Mouse (Mus musculus) kidney, embryonic 14.5 days (tissue): Measurements from ENCODE around the gene Vwa3b. TPM values are rescaled to one million over a fixed set of nuclear protein-coding genes. Genes with fewer than 3 reads are reported as not detected.
A peak's percentile ranks its signal among the peaks of the same experiment; 100 is the strongest.

Experiments used
- ATAC-seq: fragments of 200-750 bp; cut with Nextera tagmentation; 2 replicates; pipeline ENCODE4 v1.8.0; 2017; ENCODE audit warnings: moderate number of reproducible peaks, mild to moderate bottlenecking, moderate TSS enrichment, moderate library complexity; ENCODE audit not compliant: low FRiP score, low TSS enrichment
- H3K27ac ChIP-seq: fragments of 300-500 bp; sonication (generic); 2 replicates; pipeline ENCODE4 v1.5.1; 2014; ENCODE audit warnings: low read depth, mild to moderate bottlenecking, low read length, moderate library complexity, mixed read lengths
- H3K27me3 ChIP-seq: fragments of 300-500 bp; sonication (generic); 2 replicates; pipeline ENCODE4 v1.6.1; 2014; ENCODE audit warnings: mild to moderate bottlenecking, low read length; ENCODE audit not compliant: control insufficient read depth, insufficient read depth
- H3K36me3 ChIP-seq: fragments of 300-500 bp; sonication (generic); 2 replicates; pipeline ENCODE4 v1.6.1; 2014; ENCODE audit warnings: low read length, mixed read lengths; ENCODE audit not compliant: control insufficient read depth, insufficient read depth
- H3K4me1 ChIP-seq: fragments of 300-500 bp; sonication (generic); 2 replicates; pipeline ENCODE4 v1.6.1; 2014; ENCODE audit warnings: low read length, mixed read lengths; ENCODE audit not compliant: control insufficient read depth, insufficient read depth
- H3K4me2 ChIP-seq: fragments of 300-500 bp; sonication (generic); replicated peaks from 2 replicates; pipeline ENCODE4 v1.6.1; 2014; ENCODE audit warnings: low read depth, mild to moderate bottlenecking, low read length
- H3K4me3 ChIP-seq: fragments of 300-500 bp; sonication (generic); 2 replicates; pipeline ENCODE4 v1.5.1; 2014; ENCODE audit warnings: mild to moderate bottlenecking, low read length
- H3K9ac ChIP-seq: fragments of 300-500 bp; sonication (generic); 2 replicates; pipeline ENCODE4 v1.6.1; 2014; ENCODE audit warnings: low read depth, mild to moderate bottlenecking, low read length, moderate library complexity
- H3K9me3 ChIP-seq: fragments of 300-500 bp; sonication (generic); 2 replicates; pipeline ENCODE4 v1.6.1; 2016; ENCODE audit warnings: low read length; ENCODE audit not compliant: control insufficient read depth
- WGBS: fragments of 180-500 bp; shearing (Covaris S2); extraction: QIAGEN DNeasy Blood & Tissue Kit; methylation state at CpG from one replicate; pipeline ENCODE4 v1.1.7; 2014; 5-methylcytosine and 5-hydroxymethylcytosine counted together
- polyA plus RNA-seq: library from polyadenylated mRNA; unstranded; fragments of >200 nt; fragmentation: Nextera tagmentation; extraction: Ambion mirVana; gene quantifications from 2 replicates; pipeline ENCODE4 v1.2.1, GENCODE M21; 2014

The Vwa3b gene
- polyA plus RNA-seq, 1 experiment from 2014 or later: not detected

DNA sequence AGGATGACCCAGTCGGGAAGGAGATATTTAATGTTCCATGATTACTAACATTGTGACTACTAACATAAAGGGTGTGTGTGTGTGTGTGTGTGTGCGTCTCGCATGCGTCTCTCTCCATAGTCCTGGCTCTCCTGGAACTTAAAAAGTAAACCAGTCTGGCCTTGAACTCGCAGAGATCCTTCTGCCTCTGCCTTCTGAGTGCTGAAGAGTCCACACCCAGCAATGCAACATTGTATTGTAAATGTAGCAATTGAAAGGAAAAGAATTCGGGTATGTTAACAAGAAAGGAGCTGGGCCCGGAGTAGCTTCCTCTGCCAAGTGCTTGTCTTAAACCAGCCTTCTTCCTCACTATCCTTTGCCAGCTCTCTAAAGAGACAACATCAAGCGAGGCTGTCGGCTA is 186.0 kb downstream of the Vwa3b start:
- H3K27me3 ChIP-seq: no peaks in the 10 kb centered on the region
- no peak overlapping the region for H3K27ac ChIP-seq
- WGBS: 91% methylated on average over 9 of the region's 9 CpGs
- H3K4me3 ChIP-seq: no peak overlapping the region
- H3K9ac ChIP-seq: no peak overlapping the region
- ATAC-seq: no peak
- no peaks in the 10 kb centered on the region for H3K4me1 ChIP-seq
- no peak overlapping the region for H3K4me2 ChIP-seq
- H3K9me3 ChIP-seq: no peaks in the 10 kb centered on the region
- no peaks in the 10 kb centered on the region for H3K36me3 ChIP-seq

DNA sequence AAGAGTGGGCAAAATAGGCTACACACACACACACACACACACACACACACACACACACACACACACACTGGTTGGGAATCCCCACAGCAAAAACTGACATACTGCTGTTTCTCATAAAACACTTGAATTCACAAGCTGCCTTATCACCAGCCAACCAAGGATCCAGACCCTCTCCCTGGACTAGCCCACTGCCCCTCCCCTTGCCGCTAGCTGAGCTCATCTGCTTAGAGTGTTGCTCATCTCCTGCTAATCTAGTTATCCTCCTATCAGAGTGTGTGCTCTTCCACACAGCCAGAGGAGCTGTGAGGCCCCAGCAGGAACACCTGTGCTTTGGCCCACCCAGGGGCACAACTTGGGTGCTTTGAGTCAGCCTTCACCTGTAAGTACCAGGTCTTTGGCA is 187.7 kb downstream of the Vwa3b start, which contains the start of gene Cnga3:
Cnga3 (plus strand) TSS at position 291 of the 400 bp plus-strand sequence.
- no peaks in the 10 kb centered on the region for H3K36me3 ChIP-seq
- H3K27ac ChIP-seq: no peak within 1 kb of the TSS
- no peaks in the 10 kb centered on the region for H3K9me3 ChIP-seq
- no peak within 1 kb of the TSS for H3K4me3 ChIP-seq
- H3K27me3 ChIP-seq: no peaks in the 10 kb centered on the region
- no peak within 1 kb of the TSS for H3K9ac ChIP-seq
- H3K4me1 ChIP-seq: no peaks in the 10 kb centered on the region
- no peak within 1 kb of the TSS for H3K4me2 ChIP-seq
- no peak for ATAC-seq
- 71% methylated on average over 1 of the region's 1 CpGs for WGBS

DNA sequence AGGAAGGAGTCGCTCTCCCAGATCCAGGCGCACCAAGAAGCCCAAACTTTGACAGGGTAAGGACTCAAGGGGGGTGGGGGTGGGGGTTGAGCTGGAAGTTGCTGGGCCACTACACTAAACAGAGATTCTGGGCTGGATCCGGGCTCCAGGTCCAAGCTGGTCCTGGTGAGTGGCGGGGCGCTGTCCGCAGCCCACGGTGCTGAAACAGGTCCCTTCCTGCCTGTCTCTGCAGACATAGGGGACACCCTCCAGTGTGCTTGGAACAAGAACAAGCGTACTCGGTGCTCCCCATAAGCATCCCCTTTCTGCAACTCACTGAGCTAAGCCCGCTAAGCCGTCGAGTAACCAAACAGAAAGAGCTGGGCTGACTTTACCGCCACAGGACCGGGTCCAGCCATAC is 192.0 kb downstream of the Vwa3b start:
- H3K4me3 ChIP-seq: no peak overlapping the region
- no peak overlapping the region for H3K27ac ChIP-seq
- H3K4me2 ChIP-seq: no peak overlapping the region
- WGBS: 6% methylated on average over 14 of the region's 14 CpGs
- H3K36me3 ChIP-seq: no peaks in the 10 kb centered on the region
- H3K27me3 ChIP-seq: no peaks in the 10 kb centered on the region
- H3K9ac ChIP-seq: no peak overlapping the region
- 0 out of 2 replicates have a peak, but pooled peaks have one; percentile 39 for ATAC-seq
- H3K4me1 ChIP-seq: no peaks in the 10 kb centered on the region
- H3K9me3 ChIP-seq: no peaks in the 10 kb centered on the region

DNA sequence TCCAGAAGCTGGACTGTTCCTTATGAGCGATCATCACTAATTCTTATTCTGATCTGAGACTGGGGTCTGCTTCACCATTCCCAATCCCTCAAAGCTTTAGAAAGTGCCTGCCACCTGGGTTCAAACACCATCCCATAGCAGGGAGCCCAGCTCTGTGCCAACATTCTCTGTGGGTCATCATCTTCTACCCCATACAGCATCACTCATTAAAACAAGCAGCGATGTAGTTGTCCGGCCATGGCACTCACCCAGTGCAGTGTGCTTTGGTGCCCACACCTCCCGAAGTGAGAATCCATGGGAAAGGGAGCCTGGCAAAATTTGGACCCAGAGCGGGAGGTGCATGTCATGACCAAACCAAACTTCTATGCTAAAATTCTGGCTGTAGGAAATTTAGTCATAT is 193.2 kb downstream of the Vwa3b start:
- Histone ChIP-seq H3K4me2 (no peak overlapping the region), H3K36me3 (no peaks in the 10 kb centered on the region), H3K4me3 (no peak overlapping the region), H3K9ac (no peak overlapping the region), H3K27ac (no peak overlapping the region), H3K4me1 (no peaks in the 10 kb centered on the region), H3K27me3 (no peaks in the 10 kb centered on the region), H3K9me3 (no peaks in the 10 kb centered on the region)
- whole genome bisulfite sequencing: 93% methylated on average over 5 of the region's 5 CpGs
- ATAC-seq: no peak

DNA sequence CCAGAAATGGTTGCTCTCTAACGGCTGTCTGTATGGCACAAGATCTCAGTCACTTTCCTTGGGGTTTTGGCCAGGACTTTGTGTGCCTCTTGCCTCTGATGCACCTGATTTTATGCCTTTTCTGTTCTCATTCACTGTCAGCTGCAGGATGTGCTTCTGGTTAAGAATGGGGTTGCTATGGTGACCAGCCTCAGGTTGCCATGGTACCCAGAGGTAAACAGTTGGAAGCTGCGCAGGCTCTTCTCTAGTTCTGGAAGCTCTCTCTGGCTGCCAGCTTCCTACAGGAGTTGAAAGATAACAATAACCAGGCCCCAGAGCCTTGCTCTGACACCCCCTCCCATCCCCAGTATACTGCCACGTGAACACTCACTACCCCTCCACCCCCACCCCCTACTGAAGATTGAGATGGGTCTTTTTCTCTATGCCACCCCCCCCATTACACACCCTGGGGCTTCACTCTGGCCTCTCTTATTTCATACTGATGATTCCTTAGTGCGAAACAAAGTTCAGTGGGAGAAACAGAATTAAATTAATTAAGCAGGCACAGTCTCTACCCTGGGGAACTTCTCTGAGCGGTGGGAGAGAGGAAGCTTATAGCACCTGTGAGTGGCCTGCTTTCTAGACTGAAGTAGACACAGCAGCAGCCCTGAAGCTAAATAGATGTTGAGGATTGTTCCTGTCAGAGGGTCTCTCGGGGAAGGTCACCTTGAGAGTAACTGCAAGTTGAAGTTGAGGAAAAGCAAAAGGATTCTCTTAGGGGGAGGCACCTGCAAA is 193.9 kb downstream of the Vwa3b start:
- Histone ChIP-seq H3K9ac (no peak overlapping the region), H3K36me3 (no peaks in the 10 kb centered on the region), H3K27me3 (no peaks in the 10 kb centered on the region), H3K4me2 (no peak overlapping the region), H3K9me3 (no peaks in the 10 kb centered on the region), H3K4me1 (no peaks in the 10 kb centered on the region), H3K27ac (no peak overlapping the region), H3K4me3 (no peak overlapping the region)
- 63% methylated on average over 6 of the region's 6 CpGs for WGBS
- ATAC-seq: no peak

DNA sequence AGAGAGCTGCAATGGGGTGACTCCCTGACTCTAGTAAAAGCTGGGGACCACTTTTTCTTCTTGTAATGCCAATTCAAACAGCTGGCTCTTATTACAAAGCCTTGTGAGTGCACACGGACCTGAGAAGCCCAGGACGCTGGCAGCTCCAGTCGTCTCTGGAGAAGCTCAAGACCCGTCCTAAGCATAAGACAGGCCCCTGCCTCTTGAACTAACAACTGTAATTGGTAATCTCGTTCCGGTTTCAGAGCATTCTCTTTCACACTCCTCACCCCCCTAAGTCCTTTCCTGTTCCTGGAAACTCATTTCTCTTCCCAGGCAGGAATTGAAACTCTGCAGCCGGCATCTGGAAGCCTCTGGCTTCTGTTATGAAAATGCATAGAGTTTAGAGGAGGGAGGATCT is 195.6 kb downstream of the Vwa3b start:
- Histone ChIP-seq H3K4me1 (no peaks in the 10 kb centered on the region), H3K4me3 (no peak overlapping the region), H3K4me2 (no peak overlapping the region), H3K36me3 (no peaks in the 10 kb centered on the region), H3K9me3 (no peaks in the 10 kb centered on the region), H3K27me3 (no peaks in the 10 kb centered on the region), H3K27ac (no peak overlapping the region), H3K9ac (no peak overlapping the region)
- WGBS: 78% methylated on average over 7 of the region's 7 CpGs
- ATAC-seq: no peak

DNA sequence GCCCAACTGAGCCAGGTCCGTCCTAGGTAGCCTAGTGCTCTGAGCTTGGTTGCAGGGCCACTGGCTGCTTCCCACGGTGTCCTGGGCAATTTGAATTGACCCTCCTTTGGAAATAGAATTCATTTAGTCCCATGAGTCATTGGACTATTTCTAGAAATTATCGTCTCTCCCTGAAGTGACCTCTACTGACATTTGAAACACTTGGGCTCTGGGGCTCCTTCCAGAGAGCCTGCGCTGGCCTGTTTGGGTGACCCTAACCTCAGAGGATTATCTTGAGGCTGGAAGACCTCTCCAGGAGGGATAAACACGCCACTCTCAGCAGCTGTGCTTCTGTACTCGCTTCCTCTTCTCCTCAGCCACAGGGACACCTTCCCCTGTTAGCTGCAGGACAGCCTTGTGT is 204.0 kb downstream of the Vwa3b start:
- Histone ChIP-seq H3K9me3 (0 out of 2 replicates have a peak, but pooled peaks cover 3% of the 10 kb centered on the region), H3K9ac (no peak overlapping the region), H3K4me2 (no peak overlapping the region), H3K27ac (no peak overlapping the region), H3K4me3 (no peak overlapping the region), H3K4me1 (no peaks in the 10 kb centered on the region), H3K36me3 (no peaks in the 10 kb centered on the region), H3K27me3 (no peaks in the 10 kb centered on the region)
- WGBS: 75% methylated on average over 6 of the region's 6 CpGs
- no peak for ATAC-seq

DNA sequence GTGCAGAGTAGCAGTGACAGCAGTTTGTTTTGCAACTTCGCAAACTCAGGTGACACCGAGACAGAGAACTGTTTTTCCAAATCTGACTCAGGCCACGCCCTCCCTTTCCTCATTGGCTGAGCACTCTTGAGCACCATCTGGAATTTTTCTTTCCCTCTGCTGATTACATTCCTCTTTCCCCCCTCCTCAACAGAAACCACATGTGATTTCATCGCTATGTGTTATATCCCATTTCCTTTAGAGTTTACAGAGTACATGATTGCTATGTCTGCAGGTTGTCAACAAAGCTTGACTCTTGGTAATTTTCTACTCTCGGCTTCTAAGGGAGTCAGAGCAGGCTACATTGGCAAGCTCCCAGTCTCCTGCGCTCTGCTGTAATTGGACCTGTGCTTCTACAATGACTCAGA is 204.9 kb downstream of the Vwa3b start:
- Histone ChIP-seq H3K9me3 (0 out of 2 replicates have a peak, but pooled peaks cover 3% of the 10 kb centered on the region), H3K4me3 (no peak overlapping the region), H3K4me2 (no peak overlapping the region), H3K36me3 (no peaks in the 10 kb centered on the region), H3K9ac (no peak overlapping the region), H3K27me3 (no peaks in the 10 kb centered on the region), H3K4me1 (no peaks in the 10 kb centered on the region), H3K27ac (no peak overlapping the region)
- 49% methylated on average over 6 of the region's 6 CpGs for WGBS
- ATAC-seq: no peak
